Mouse (Mus musculus): Measurements from ENCODE around the gene Kcnq1. TPM values are rescaled to one million over a fixed set of nuclear protein-coding genes. Genes with fewer than 3 reads are reported as not detected.

Kcnq1 gene
- polyA plus RNA-seq, 1 experiment from 2014 or later: 1.5 TPM

- Histone ChIP-seq H3K27ac (replicated peaks; ENCODE audit: low read depth, low read length) (no peak overlapping the region), H3K27me3 (ENCODE audit: control insufficient read depth, insufficient read depth, low read length) (no peaks in the 10 kb centered on the region), H3K4me2 (ENCODE audit: low read depth, severe bottlenecking) (no peak overlapping the region), H3K36me3 (ENCODE audit: control insufficient read depth, insufficient read depth, low read length) (peaks cover 3% of the 10 kb centered on the region; the same call in 1 of the 2 replicates), H3K9me3 (ENCODE audit: control insufficient read depth, low read length) (no peaks in the 10 kb centered on the region), H3K9ac (ENCODE audit: low read length) (no peak overlapping the region), H3K4me3 (ENCODE audit: low read depth, low read length) (no peak overlapping the region), H3K4me1 (ENCODE audit: control insufficient read depth, insufficient read depth, low read length) (peaks cover 8% of the 10 kb centered on the region; the same call in 1 of the 2 replicates)
- DNase-seq (ENCODE audit: low spot score): no peak
- 80% methylated on average over 2 of the region's 2 CpGs for WGBS
- no peak for ATAC-seq (ENCODE audit: insufficient number of reproducible peaks, low FRiP score, low TSS enrichment, low read depth)
Observed at GRCm38 (mm10) chr7:143283625-143284024, 177.5 kb downstream of the Kcnq1 start.

- H3K4me3 ChIP-seq (ENCODE audit: low read depth, low read length): no peak overlapping the region
- H3K4me1 ChIP-seq (ENCODE audit: control insufficient read depth, insufficient read depth, low read length): peaks cover 15% of the 10 kb centered on the region
- WGBS: 8% methylated on average over 1 of the region's 1 CpGs
- no peaks in the 10 kb centered on the region for H3K9me3 ChIP-seq (ENCODE audit: control insufficient read depth, low read length)
- H3K36me3 ChIP-seq (ENCODE audit: control insufficient read depth, insufficient read depth, low read length): peaks cover 3% of the 10 kb centered on the region; the same call in 1 of the 2 replicates
- no peaks in the 10 kb centered on the region for H3K27me3 ChIP-seq (ENCODE audit: control insufficient read depth, insufficient read depth, low read length)
- no peak overlapping the region for H3K27ac ChIP-seq (replicated peaks; ENCODE audit: low read depth, low read length)
- DNase-seq (ENCODE audit: low spot score): no peak
- ATAC-seq (ENCODE audit: insufficient number of reproducible peaks, low FRiP score, low TSS enrichment, low read depth): no peak
- H3K9ac ChIP-seq (ENCODE audit: low read length): no peak overlapping the region
- no peak overlapping the region; the same call in 1 of the 2 replicates for H3K4me2 ChIP-seq (ENCODE audit: low read depth, severe bottlenecking)
Observed at GRCm38 (mm10) chr7:143284866-143285265, 178.7 kb downstream of the Kcnq1 start.

- Histone ChIP-seq H3K27ac (replicated peaks; ENCODE audit: low read depth, low read length) (no peak overlapping the region), H3K36me3 (ENCODE audit: control insufficient read depth, insufficient read depth, low read length) (peaks cover 3% of the 10 kb centered on the region; the same call in 1 of the 2 replicates), H3K9ac (ENCODE audit: low read length) (no peak overlapping the region), H3K4me1 (ENCODE audit: control insufficient read depth, insufficient read depth, low read length) (peaks cover 15% of the 10 kb centered on the region), H3K4me3 (ENCODE audit: low read depth, low read length) (no peak overlapping the region), H3K4me2 (ENCODE audit: low read depth, severe bottlenecking) (no peak overlapping the region), H3K27me3 (ENCODE audit: control insufficient read depth, insufficient read depth, low read length) (no peaks in the 10 kb centered on the region), H3K9me3 (ENCODE audit: control insufficient read depth, low read length) (no peaks in the 10 kb centered on the region)
- ATAC-seq (ENCODE audit: insufficient number of reproducible peaks, low FRiP score, low TSS enrichment, low read depth): no peak
- no peak for DNase-seq (ENCODE audit: low spot score)
- WGBS: 88% methylated on average over 3 of the region's 3 CpGs
Observed at GRCm38 (mm10) chr7:143285440-143285839, 179.3 kb downstream of the Kcnq1 start.

GRCm38 (mm10) chr7:143286532-143287290 is 180.5 kb downstream of the Kcnq1 start:
- Histone ChIP-seq H3K4me2 (ENCODE audit: low read depth, severe bottlenecking) (no peak overlapping the region), H3K9me3 (ENCODE audit: control insufficient read depth, low read length) (no peaks in the 10 kb centered on the region), H3K36me3 (ENCODE audit: control insufficient read depth, insufficient read depth, low read length) (peaks cover 3% of the 10 kb centered on the region; the same call in 1 of the 2 replicates), H3K4me3 (ENCODE audit: low read depth, low read length) (no peak overlapping the region), H3K27me3 (ENCODE audit: control insufficient read depth, insufficient read depth, low read length) (no peaks in the 10 kb centered on the region), H3K4me1 (ENCODE audit: control insufficient read depth, insufficient read depth, low read length) (peaks cover 15% of the 10 kb centered on the region), H3K27ac (replicated peaks; ENCODE audit: low read depth, low read length) (no peak overlapping the region), H3K9ac (ENCODE audit: low read length) (no peak overlapping the region)
- ATAC-seq (ENCODE audit: insufficient number of reproducible peaks, low FRiP score, low TSS enrichment, low read depth) (no peak), DNase-seq (ENCODE audit: low spot score) (no peak)
- 66% methylated on average over 8 of the region's 8 CpGs for WGBS

- Histone ChIP-seq H3K9me3 (ENCODE audit: control insufficient read depth, low read length) (no peaks in the 10 kb centered on the region), H3K36me3 (ENCODE audit: control insufficient read depth, insufficient read depth, low read length) (peaks cover 3% of the 10 kb centered on the region; the same call in 1 of the 2 replicates), H3K9ac (ENCODE audit: low read length) (no peak overlapping the region), H3K4me2 (ENCODE audit: low read depth, severe bottlenecking) (no peak overlapping the region), H3K4me3 (ENCODE audit: low read depth, low read length) (no peak overlapping the region), H3K27ac (replicated peaks; ENCODE audit: low read depth, low read length) (no peak overlapping the region), H3K27me3 (ENCODE audit: control insufficient read depth, insufficient read depth, low read length) (no peaks in the 10 kb centered on the region), H3K4me1 (ENCODE audit: control insufficient read depth, insufficient read depth, low read length) (peaks cover 15% of the 10 kb centered on the region)
- DNase-seq (ENCODE audit: low spot score) (no peak), ATAC-seq (ENCODE audit: insufficient number of reproducible peaks, low FRiP score, low TSS enrichment, low read depth) (no peak)
- 55% methylated on average over 7 of the region's 7 CpGs for WGBS
Observed at GRCm38 (mm10) chr7:143288135-143288534, 182.0 kb downstream of the Kcnq1 start.

- peaks cover 11% of the 10 kb centered on the region for H3K4me1 ChIP-seq (ENCODE audit: control insufficient read depth, insufficient read depth, low read length)
- H3K9ac ChIP-seq (ENCODE audit: low read length): no peak overlapping the region
- H3K4me3 ChIP-seq (ENCODE audit: low read depth, low read length): no peak overlapping the region
- WGBS: 64% methylated on average over 3 of the region's 3 CpGs
- H3K9me3 ChIP-seq (ENCODE audit: control insufficient read depth, low read length): no peaks in the 10 kb centered on the region
- H3K36me3 ChIP-seq (ENCODE audit: control insufficient read depth, insufficient read depth, low read length): peaks cover 3% of the 10 kb centered on the region; the same call in 1 of the 2 replicates
- no peak for DNase-seq (ENCODE audit: low spot score)
- no peak for ATAC-seq (ENCODE audit: insufficient number of reproducible peaks, low FRiP score, low TSS enrichment, low read depth)
- no peak overlapping the region for H3K4me2 ChIP-seq (ENCODE audit: low read depth, severe bottlenecking)
- H3K27ac ChIP-seq (replicated peaks; ENCODE audit: low read depth, low read length): no peak overlapping the region
- no peaks in the 10 kb centered on the region for H3K27me3 ChIP-seq (ENCODE audit: control insufficient read depth, insufficient read depth, low read length)
Observed at GRCm38 (mm10) chr7:143289082-143289849, 183.1 kb downstream of the Kcnq1 start.

- 44% methylated on average over 20 of the region's 20 CpGs for whole genome bisulfite sequencing
- peaks cover 3% of the 10 kb centered on the region for H3K4me1 ChIP-seq (ENCODE audit: control insufficient read depth, insufficient read depth, low read length)
Observed at GRCm38 (mm10) chr7:143294690-143295355, 188.7 kb downstream of the Kcnq1 start.

GRCm38 (mm10) chr7:143295356-143296000 is 189.3 kb downstream of the Kcnq1 start:
- peak overlapping the region; percentile 53 for H3K4me3 ChIP-seq (ENCODE audit: low read depth, low read length)
- H3K36me3 ChIP-seq (ENCODE audit: control insufficient read depth, insufficient read depth, low read length): no peaks in the 10 kb centered on the region
- no peaks in the 10 kb centered on the region for H3K27me3 ChIP-seq (ENCODE audit: control insufficient read depth, insufficient read depth, low read length)
- ATAC-seq (ENCODE audit: insufficient number of reproducible peaks, low FRiP score, low TSS enrichment, low read depth) (no peak), DNase-seq (ENCODE audit: low spot score) (peak; percentile 55)
- H3K9ac ChIP-seq (ENCODE audit: low read length): peak overlapping the region; percentile 62
- peaks cover 9% of the 10 kb centered on the region for H3K4me1 ChIP-seq (ENCODE audit: control insufficient read depth, insufficient read depth, low read length)
- H3K4me2 ChIP-seq (ENCODE audit: low read depth, severe bottlenecking): peak overlapping the region; percentile 52
- 54% methylated on average over 47 of the region's 47 CpGs for WGBS
- H3K9me3 ChIP-seq (ENCODE audit: control insufficient read depth, low read length): no peaks in the 10 kb centered on the region
- H3K27ac ChIP-seq (replicated peaks; ENCODE audit: low read depth, low read length): peak overlapping the region; percentile 40; the same call in 1 of the 2 replicates

More at GRCm38 (mm10) chr7:143294690-143295355, 188.7 kb downstream of the Kcnq1 start:
- Histone ChIP-seq H3K27ac (replicated peaks; ENCODE audit: low read depth, low read length) (no peak overlapping the region), H3K36me3 (ENCODE audit: control insufficient read depth, insufficient read depth, low read length) (no peaks in the 10 kb centered on the region), H3K9ac (ENCODE audit: low read length) (peak overlapping the region; percentile 62), H3K4me2 (ENCODE audit: low read depth, severe bottlenecking) (peak overlapping the region; percentile 52), H3K4me3 (ENCODE audit: low read depth, low read length) (peak overlapping the region; percentile 53), H3K27me3 (ENCODE audit: control insufficient read depth, insufficient read depth, low read length) (no peaks in the 10 kb centered on the region), H3K9me3 (ENCODE audit: control insufficient read depth, low read length) (no peaks in the 10 kb centered on the region)
- DNase-seq (ENCODE audit: low spot score) (peak; percentile 45), ATAC-seq (ENCODE audit: insufficient number of reproducible peaks, low FRiP score, low TSS enrichment, low read depth) (no peak)

All from limb, embryonic 11.5 days (tissue).